In genomic region chr4:155491529-155492130, GRCm38 (mm10) we compare ENCODE assay signal across 8 mouse cellular contexts. TPM values are rescaled to one million over a fixed set of nuclear protein-coding genes. Genes with fewer than 3 reads are reported as not detected.
DNase-seq lines count a peak whose midpoint lies in the region; ATAC-seq and TF ChIP-seq lines count a peak whose summit lies in the region.

No protein-coding gene starts in this region.

- DNase-seq in heart, adult 8-10 months (ENCODE audit: low spot score): no peak
- peak; percentile 78 for DNase-seq in forebrain, embryonic 11.5 days (ENCODE audit: low spot score)
- peak; percentile 11 for DNase-seq in liver
- no peak for DNase-seq in adrenal gland, postnatal 10 days
- DNase-seq in frontal cortex, postnatal 10 days (ENCODE audit: low spot score in 2 of 2): no peak

- peaks cover 44% of the 10 kb centered on the region for H3K4me1 ChIP-seq in heart, embryonic 11.5 days (ENCODE audit: control insufficient read depth, insufficient read depth, low read length)
- peaks cover 72% of the 10 kb centered on the region for H3K4me1 ChIP-seq in E14TG2a.4 (replicated peaks; ENCODE audit: low read depth, low read length)
- peaks cover 6% of the 10 kb centered on the region for H3K4me1 ChIP-seq in forebrain, embryonic 11.5 days (replicated peaks; ENCODE audit: control insufficient read depth, insufficient read depth, low read length)
- peaks cover 31% of the 10 kb centered on the region for H3K4me1 ChIP-seq in neural tube, embryonic 14.5 days (ENCODE audit: control insufficient read depth, insufficient read depth, low read length)

- H3K27ac ChIP-seq in heart, embryonic 11.5 days (ENCODE audit: low read depth, low read length): peak overlapping the region; percentile 91
- H3K27ac ChIP-seq in forebrain, embryonic 11.5 days (ENCODE audit: low read depth, low read length): peak overlapping the region; percentile 90
- H3K27ac ChIP-seq in neural tube, embryonic 14.5 days (ENCODE audit: low read depth, low read length): peak overlapping the region; percentile 96

- H3K9me3 ChIP-seq in heart, embryonic 11.5 days (replicated peaks; ENCODE audit: control insufficient read depth, low read length): no peaks in the 10 kb centered on the region
- H3K9me3 ChIP-seq in E14TG2a.4 (ENCODE audit: low read length): no peaks in the 10 kb centered on the region
- H3K9me3 ChIP-seq in forebrain, embryonic 11.5 days (ENCODE audit: control insufficient read depth, low read length): no peaks in the 10 kb centered on the region
- no peaks in the 10 kb centered on the region for H3K9me3 ChIP-seq in neural tube, embryonic 14.5 days (ENCODE audit: control insufficient read depth, low read length)

- H3K4me2 ChIP-seq in heart, embryonic 11.5 days: peak overlapping the region; percentile 81
- peak overlapping the region; percentile 73 for H3K4me2 ChIP-seq in forebrain, embryonic 11.5 days (ENCODE audit: low read depth, low read length, severe bottlenecking)
- H3K4me2 ChIP-seq in neural tube, embryonic 14.5 days (ENCODE audit: low read depth, low read length): peak overlapping the region; percentile 78

- TF ChIP-seq CTCF in E14TG2a.4 (conservative IDR thresholded peaks at IDR 0.05; ENCODE audit: low read length): no peak

- H3K9ac ChIP-seq in heart, embryonic 11.5 days (ENCODE audit: low read depth, low read length): peak overlapping the region; percentile 99
- peak overlapping the region; percentile 100 for H3K9ac ChIP-seq in forebrain, embryonic 11.5 days (ENCODE audit: low read length)
- H3K9ac ChIP-seq in neural tube, embryonic 14.5 days (replicated peaks; ENCODE audit: low read depth, low read length): peak overlapping the region; percentile 100

- WGBS in heart, embryonic 11.5 days (ENCODE audit: insufficient replicate concordance): under 1% methylated on average over 52 of the region's 54 CpGs
- WGBS in forebrain, embryonic 11.5 days: under 1% methylated on average over 44 of the region's 54 CpGs
- WGBS in neural tube, embryonic 14.5 days: under 1% methylated on average over 53 of the region's 54 CpGs

- ATAC-seq in heart, embryonic 11.5 days (replicated peaks; ENCODE audit: insufficient number of reproducible peaks, low FRiP score, low TSS enrichment): peak; percentile 43
- peak; percentile 62 for ATAC-seq in forebrain, embryonic 11.5 days (replicated peaks; ENCODE audit: low FRiP score)
- peak; percentile 54 for ATAC-seq in neural tube, embryonic 14.5 days (ENCODE audit: low read depth)

- H3K4me3 ChIP-seq in heart, embryonic 11.5 days (ENCODE audit: low read depth, low read length): peak overlapping the region; percentile 71
- H3K4me3 ChIP-seq in E14TG2a.4 (replicated peaks; ENCODE audit: low read length): peak overlapping the region; percentile 94
- H3K4me3 ChIP-seq in forebrain, embryonic 11.5 days (ENCODE audit: low read depth, low read length): peak overlapping the region; percentile 99
- H3K4me3 ChIP-seq in neural tube, embryonic 14.5 days (ENCODE audit: low read depth, low read length): peak overlapping the region; percentile 98

- H3K36me3 ChIP-seq in heart, embryonic 11.5 days (ENCODE audit: control insufficient read depth, insufficient read depth, low read length): no peaks in the 10 kb centered on the region
- H3K36me3 ChIP-seq in E14TG2a.4 (ENCODE audit: insufficient read depth, low read length): no peaks in the 10 kb centered on the region
- H3K36me3 ChIP-seq in forebrain, embryonic 11.5 days (ENCODE audit: control insufficient read depth, insufficient read depth, low read length): no peaks in the 10 kb centered on the region
- H3K36me3 ChIP-seq in neural tube, embryonic 14.5 days (ENCODE audit: control insufficient read depth, insufficient read depth, low read length): no peaks in the 10 kb centered on the region

- no peaks in the 10 kb centered on the region for H3K27me3 ChIP-seq in heart, embryonic 11.5 days (ENCODE audit: control insufficient read depth, insufficient read depth, low read length)
- H3K27me3 ChIP-seq in E14TG2a.4 (ENCODE audit: insufficient read depth, low read length): no peaks in the 10 kb centered on the region
- no peaks in the 10 kb centered on the region for H3K27me3 ChIP-seq in forebrain, embryonic 11.5 days (ENCODE audit: control insufficient read depth, insufficient read depth, low read length)
- H3K27me3 ChIP-seq in neural tube, embryonic 14.5 days (ENCODE audit: control insufficient read depth, insufficient read depth, low read length): no peaks in the 10 kb centered on the region

RNA-seq across cellular contexts. Expression of gene Gnb1, which starts 0.5 kb away (rescaled TPM):
- polyA plus RNA-seq in heart, embryonic 11.5 days (2014; fragmentation: Nextera tagmentation; extraction: Ambion mirVana): 410 and 416 TPM in 2 replicates
- 100 to 1,000 TPM; 136 to 150 (median 142) TPM for total RNA-seq in heart, adult 8-10 months (2022)
- polyA plus RNA-seq in forebrain, embryonic 11.5 days (2014; fragmentation: Nextera tagmentation; extraction: Ambion mirVana): 745 and 764 TPM in 2 replicates
- 1,136 and 1,158 TPM in 2 replicates for polyA plus RNA-seq in neural tube, embryonic 14.5 days (2014; fragmentation: Nextera tagmentation; extraction: Ambion mirVana)
- total RNA-seq in adrenal gland, postnatal 10 days (2021): 100 to 1,000 TPM; 375 to 395 TPM

RNA-seq across cellular contexts. Expression of gene Tmem52, which starts 22.7 kb away (rescaled TPM):
- not detected in 2 replicates for polyA plus RNA-seq in heart, embryonic 11.5 days (2014; fragmentation: Nextera tagmentation; extraction: Ambion mirVana)
- total RNA-seq in heart, adult 8-10 months (2022): 1 to 10 TPM; 4.2 to 9.6 (median 6.2) TPM
- polyA plus RNA-seq in forebrain, embryonic 11.5 days (2014; fragmentation: Nextera tagmentation; extraction: Ambion mirVana): not detected in 2 replicates
- polyA plus RNA-seq in neural tube, embryonic 14.5 days (2014; fragmentation: Nextera tagmentation; extraction: Ambion mirVana): not detected in 2 replicates
- 10 to 100 TPM; 14.9 to 17.5 TPM for total RNA-seq in adrenal gland, postnatal 10 days (2021)

Comparison
In these comparisons a context has a peak if more than half of its experiments do, and no peak if none do; other contexts are left out.
1. DNase-seq: peak in forebrain, embryonic 11.5 days (single experiment) and liver (single experiment); none in heart, adult 8-10 months (single experiment), adrenal gland, postnatal 10 days (single experiment) and frontal cortex, postnatal 10 days (0 of 2).
2. Peak in every context shown above with its lines, with median percentiles within 50 percentile points of each other: ATAC-seq, H3K27ac ChIP-seq, H3K4me2 ChIP-seq, H3K4me3 ChIP-seq and H3K9ac ChIP-seq.